Mouse (Mus musculus) megakaryocyte, embryonic 14.5 days (primary cell): Measurements from ENCODE around the gene Fcgr3.
"Not testable (repeated sequence)": the region's sequence is repeated elsewhere in the genome, so short reads cannot be mapped to it uniquely, and the experiment has no call there.

Experiments
- FLI1 ChIP-seq: IDR thresholded peaks from 2 replicates; pipeline ENCODE4 v1.6.1; 2012; ENCODE audit warnings: low read length, inconsistent platforms, mixed read lengths
- GATA1 ChIP-seq: IDR thresholded peaks from 3 replicates; pipeline ENCODE4 v1.6.1; 2012; ENCODE audit warnings: mixed read lengths, low read length, inconsistent platforms, borderline replicate concordance

- TF ChIP-seq GATA1, FLI1: not testable (repeated sequence)
Observed at GRCm38 (mm10) chr1:171071726-171072125, 7.0 kb upstream of the Fcgr3 start.
